Mouse (Mus musculus) liver, adult 2 months (tissue): Measurements from ENCODE around the gene Aurka. TPM values are rescaled to one million over a fixed set of nuclear protein-coding genes. Genes with fewer than 3 reads are reported as not detected.

Experiments
- DNase-seq: peaks from one replicate; pipeline ENCODE4 v3.0.0-alpha.2; 2011; ENCODE audit warnings: low read depth, low spot score; ENCODE audit errors: extremely low read depth
- H3K27ac ChIP-seq: fragments of 200-500 bp; replicated peaks from 2 replicates; pipeline ENCODE4 v1.5.1; 2012; ENCODE audit warnings: low read depth, mild to moderate bottlenecking, control low read depth, inconsistent platforms, low read length; ENCODE audit not compliant: insufficient read depth
- H3K27me3 ChIP-seq: fragments of 200-500 bp; 2 replicates; pipeline ENCODE4 v1.6.1; 2012; ENCODE audit warnings: mild to moderate bottlenecking, moderate library complexity, low read length, inconsistent platforms; ENCODE audit not compliant: control insufficient read depth, insufficient read depth
- H3K36me3 ChIP-seq: fragments of 200-500 bp; 2 replicates; pipeline ENCODE4 v1.6.1; 2012; ENCODE audit warnings: low read length, inconsistent platforms; ENCODE audit not compliant: control insufficient read depth, insufficient read depth
- H3K4me1 ChIP-seq: fragments of 200-500 bp; 2 replicates; pipeline ENCODE4 v1.6.1; 2011; ENCODE audit warnings: low read length; ENCODE audit not compliant: control insufficient read depth, insufficient read depth
- H3K4me3 ChIP-seq: fragments of 200-500 bp; 2 replicates; pipeline ENCODE4 v1.5.1; 2011; ENCODE audit warnings: low read depth, mild to moderate bottlenecking, control low read depth, low read length, moderate library complexity; ENCODE audit not compliant: insufficient read depth
- H3K79me2 ChIP-seq: fragments of 200-500 bp; 2 replicates; pipeline ENCODE4 v1.6.1; 2012; ENCODE audit warnings: inconsistent platforms, mild to moderate bottlenecking, low read length, moderate library complexity; ENCODE audit not compliant: control insufficient read depth, insufficient read depth
- H3K9ac ChIP-seq: fragments of 200-500 bp; 2 replicates; pipeline ENCODE4 v1.6.1; 2012; ENCODE audit warnings: low read depth, mild to moderate bottlenecking, control low read depth, inconsistent platforms, low read length
- CTCF ChIP-seq: fragments of 200-500 bp; IDR thresholded peaks from 2 replicates; pipeline ENCODE4 v1.5.1; 2011; ENCODE audit warnings: low read depth, low read length, control low read depth
- POLR2A ChIP-seq: fragments of 200-500 bp; IDR thresholded peaks from 2 replicates; pipeline ENCODE4 v1.6.1; 2011; ENCODE audit warnings: low read length, control low read depth; ENCODE audit not compliant: insufficient read depth; ENCODE audit errors: extremely low read depth
- WGBS: fragments of 180-500 bp; shearing (Covaris S2); methylation state at CpG from one replicate; pipeline ENCODE4 v1.1.7; 2018; 5-methylcytosine and 5-hydroxymethylcytosine counted together
- polyA plus RNA-seq: library from polyadenylated mRNA; depleted of rRNA; stranded (reverse); fragments of >200 nt; gene quantifications from 2 replicates; pipeline ENCODE4 v1.2.3, GENCODE M21; 2012
- total RNA-seq: library from RNA; depleted of rRNA; stranded (reverse); fragments of >200 nt; gene quantifications from 2 replicates; pipeline ENCODE4 v1.2.3, GENCODE M21; 2014

The Aurka gene
- total and polyA plus RNA-seq, 2 experiments: 0.28 to 0.37 TPM

GRCm38 (mm10) chr2:172346933-172347611 is 23.3 kb downstream of the Aurka start:
- Histone ChIP-seq H3K4me1 (peaks cover 43% of the 10 kb centered on the region), H3K79me2 (peaks cover 4% of the 10 kb centered on the region; the same call in 1 of the 2 replicates), H3K27ac (peak overlapping the region; percentile 14; the same call in 1 of the 2 replicates), H3K4me3 (peak overlapping the region; percentile 88; the same call in 1 of the 2 replicates), H3K27me3 (no peaks in the 10 kb centered on the region), H3K36me3 (peaks cover under 1% of the 10 kb centered on the region; the same call in 1 of the 2 replicates), H3K9ac (no peak overlapping the region)
- DNase-seq: peak; percentile 37
- no peak for TF ChIP-seq CTCF
- TF ChIP-seq POLR2A: no peak
- 25% methylated on average over 8 of the region's 8 CpGs for WGBS

GRCm38 (mm10) chr2:172346034-172346929 is 24.1 kb downstream of the Aurka start:
- Histone ChIP-seq H3K36me3 (no peaks in the 10 kb centered on the region), H3K27ac (peak overlapping the region; percentile 87), H3K9ac (peak overlapping the region; percentile 95), H3K79me2 (peaks cover 4% of the 10 kb centered on the region; the same call in 1 of the 2 replicates), H3K27me3 (no peaks in the 10 kb centered on the region), H3K4me1 (peaks cover 43% of the 10 kb centered on the region), H3K4me3 (peak overlapping the region; percentile 88)
- WGBS: 7% methylated on average over 31 of the region's 31 CpGs
- TF ChIP-seq CTCF (no peak), POLR2A (no peak)
- DNase-seq: peak; percentile 74

- peak; percentile 92 for DNase-seq
- under 1% methylated on average over 35 of the region's 35 CpGs for WGBS
- peak within 1 kb of the TSS; percentile 88 for H3K4me3 ChIP-seq
- peaks cover 4% of the 10 kb centered on the region; the same call in 1 of the 2 replicates for H3K79me2 ChIP-seq
- peak within 1 kb of the TSS; percentile 95 for H3K9ac ChIP-seq
- TF ChIP-seq POLR2A: peak; percentile 94
- TF ChIP-seq CTCF: no peak
- H3K36me3 ChIP-seq: no peaks in the 10 kb centered on the region
- peaks cover 37% of the 10 kb centered on the region for H3K4me1 ChIP-seq
- H3K27ac ChIP-seq: peak within 1 kb of the TSS; percentile 87
- no peaks in the 10 kb centered on the region for H3K27me3 ChIP-seq
Observed at GRCm38 (mm10) chr2:172345258-172345738, 25.0 kb downstream of the Aurka start, which contains the start of gene Fam210b. TSS of gene Fam210b (plus strand) at chr2:172345565.

GRCm38 (mm10) chr2:172344669-172345068 is 25.7 kb downstream of the Aurka start:
- H3K27ac ChIP-seq: no peak overlapping the region
- H3K79me2 ChIP-seq: peaks cover 4% of the 10 kb centered on the region; the same call in 1 of the 2 replicates
- 33% methylated on average over 5 of the region's 5 CpGs for WGBS
- no peak for DNase-seq
- H3K4me3 ChIP-seq: no peak overlapping the region
- H3K4me1 ChIP-seq: peaks cover 31% of the 10 kb centered on the region
- H3K36me3 ChIP-seq: no peaks in the 10 kb centered on the region
- no peak overlapping the region for H3K9ac ChIP-seq
- TF ChIP-seq POLR2A (no peak), CTCF (no peak)
- no peaks in the 10 kb centered on the region for H3K27me3 ChIP-seq

- Histone ChIP-seq H3K36me3 (no peaks in the 10 kb centered on the region), H3K9ac (no peak overlapping the region), H3K27me3 (no peaks in the 10 kb centered on the region), H3K79me2 (no peaks in the 10 kb centered on the region; the same call in 1 of the 2 replicates), H3K4me1 (peaks cover 23% of the 10 kb centered on the region), H3K4me3 (no peak overlapping the region), H3K27ac (no peak overlapping the region)
- DNase-seq: no peak
- 96% methylated on average over 7 of the region's 7 CpGs for WGBS
- TF ChIP-seq POLR2A (no peak), CTCF (no peak)
Observed at GRCm38 (mm10) chr2:172343751-172344150, 26.6 kb downstream of the Aurka start.
